Mouse (Mus musculus) midbrain, embryonic 16.5 days (tissue): Measurements from ENCODE around the gene Agtr1a. TPM values are rescaled to one million over a fixed set of nuclear protein-coding genes. Genes with fewer than 3 reads are reported as not detected.

ENCODE experiments used
- ATAC-seq: fragments of 200-750 bp; cut with Nextera tagmentation; 2 replicates; pipeline ENCODE4 v1.8.0; 2017; ENCODE audit warnings: moderate TSS enrichment
- H3K27ac ChIP-seq: fragments of 300-500 bp; sonication (generic); 2 replicates; pipeline ENCODE4 v1.5.1; 2014; ENCODE audit warnings: mild to moderate bottlenecking, low read length, mixed read lengths
- H3K27me3 ChIP-seq: fragments of 300-500 bp; sonication (generic); 2 replicates; pipeline ENCODE4 v1.6.1; 2014; ENCODE audit warnings: low read depth, low read length, mixed read lengths; ENCODE audit not compliant: control insufficient read depth, insufficient read depth
- H3K36me3 ChIP-seq: fragments of 300-500 bp; sonication (generic); 2 replicates; pipeline ENCODE4 v1.6.1; 2014; ENCODE audit warnings: mild to moderate bottlenecking, low read length, moderate library complexity, mixed read lengths; ENCODE audit not compliant: control insufficient read depth, insufficient read depth
- H3K4me1 ChIP-seq: fragments of 300-500 bp; sonication (generic); 2 replicates; pipeline ENCODE4 v1.6.1; 2014; ENCODE audit warnings: mild to moderate bottlenecking, low read length, mixed read lengths; ENCODE audit not compliant: control insufficient read depth, insufficient read depth
- H3K4me2 ChIP-seq: fragments of 300-500 bp; sonication (generic); 2 replicates; pipeline ENCODE4 v1.6.1; 2014; ENCODE audit warnings: mild to moderate bottlenecking, low read length, mixed read lengths
- H3K4me3 ChIP-seq: fragments of 300-500 bp; sonication (generic); 2 replicates; pipeline ENCODE4 v1.5.1; 2014; ENCODE audit warnings: low read depth, mild to moderate bottlenecking, low read length, moderate library complexity, mixed read lengths
- H3K9ac ChIP-seq: fragments of 300-500 bp; sonication (generic); 2 replicates; pipeline ENCODE4 v1.6.1; 2014; ENCODE audit warnings: low read depth, low read length, mixed read lengths
- H3K9me3 ChIP-seq: fragments of 300-500 bp; sonication (generic); replicated peaks from 2 replicates; pipeline ENCODE4 v1.6.1; 2014; ENCODE audit warnings: mild to moderate bottlenecking, low read length, mixed read lengths; ENCODE audit not compliant: control insufficient read depth, poor library complexity, severe bottlenecking
- WGBS: fragments of 180-500 bp; shearing (Covaris S2); extraction: QIAGEN DNeasy Blood & Tissue Kit; methylation state at CpG from one replicate; pipeline ENCODE4 v1.1.7; 2014; 5-methylcytosine and 5-hydroxymethylcytosine counted together
- polyA plus RNA-seq: library from polyadenylated mRNA; unstranded; fragments of >200 nt; fragmentation: Nextera tagmentation; extraction: Ambion mirVana; gene quantifications from 2 replicates; pipeline ENCODE4 v1.2.1, GENCODE M21; 2015

Agtr1a gene
- polyA plus RNA-seq, 1 experiment from 2014 or later: 0.69 TPM

DNA sequence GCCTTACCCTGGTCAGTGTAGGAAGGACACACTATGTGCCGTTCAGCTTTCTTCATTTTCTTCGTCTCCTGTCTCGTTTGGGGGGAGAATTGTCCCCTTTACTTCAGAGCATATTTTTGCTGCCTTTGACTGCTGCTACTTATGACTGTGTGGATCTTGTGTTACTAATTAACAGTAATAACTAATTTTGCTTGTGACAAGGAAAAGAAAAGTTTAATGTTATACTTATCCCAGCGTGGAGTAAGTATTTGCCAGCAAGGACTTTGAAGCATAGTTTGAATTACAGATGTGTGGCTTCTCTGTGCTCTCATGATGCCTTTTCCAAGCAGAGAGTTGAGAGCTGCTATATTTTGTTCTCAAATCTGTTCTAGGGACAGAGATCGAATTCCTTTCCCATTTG lies 2.3 kb downstream of the Agtr1a start:
- Histone ChIP-seq H3K27ac (no peak overlapping the region), H3K4me1 (peaks cover 7% of the 10 kb centered on the region; the same call in 1 of the 2 replicates), H3K9ac (no peak overlapping the region), H3K9me3 (no peaks in the 10 kb centered on the region), H3K4me2 (no peak overlapping the region), H3K36me3 (no peaks in the 10 kb centered on the region), H3K4me3 (no peak overlapping the region), H3K27me3 (peaks cover 2% of the 10 kb centered on the region; the same call in 1 of the 2 replicates)
- no peak for ATAC-seq
- WGBS: 88% methylated on average over 5 of the region's 5 CpGs

- Histone ChIP-seq H3K4me3 (no peak overlapping the region), H3K27ac (no peak overlapping the region), H3K36me3 (no peaks in the 10 kb centered on the region), H3K9me3 (no peaks in the 10 kb centered on the region), H3K9ac (no peak overlapping the region), H3K27me3 (peaks cover 2% of the 10 kb centered on the region; the same call in 1 of the 2 replicates), H3K4me1 (peaks cover 7% of the 10 kb centered on the region; the same call in 1 of the 2 replicates), H3K4me2 (no peak overlapping the region)
- ATAC-seq: no peak
- WGBS: 73% methylated on average over 8 of the region's 8 CpGs
Measured at GRCm38 (mm10) chr13:30339927-30340326, 3.7 kb downstream of the Agtr1a start.

- Histone ChIP-seq H3K4me2 (no peak overlapping the region), H3K4me3 (no peak overlapping the region)
- ATAC-seq: peak; percentile 80
Measured at GRCm38 (mm10) chr13:30341987-30342898, 6.0 kb downstream of the Agtr1a start.

DNA sequence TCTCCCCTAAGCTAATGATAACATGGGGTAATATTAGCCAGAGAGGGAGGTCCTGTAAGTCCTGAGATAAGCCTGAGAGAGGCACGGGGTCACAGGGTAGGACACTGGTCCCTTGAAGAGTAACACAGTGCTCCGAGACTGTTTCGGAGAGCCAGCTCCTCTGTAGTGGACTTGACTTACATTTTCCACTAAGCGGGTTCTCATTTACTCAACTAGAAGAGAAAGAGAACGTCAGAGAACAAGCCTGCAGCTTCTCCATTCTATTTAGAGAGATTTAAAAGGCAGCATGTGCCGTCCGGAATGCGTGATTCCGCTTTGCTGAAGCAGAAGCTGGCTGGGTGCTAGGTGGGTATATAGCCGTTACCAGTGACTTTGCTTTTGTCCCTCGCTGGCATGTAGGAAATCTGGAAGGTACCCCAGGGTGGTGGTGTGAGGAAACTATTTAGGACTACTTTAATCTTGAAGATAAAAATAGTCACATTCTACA lies 9.2 kb downstream of the Agtr1a start:
- Histone ChIP-seq H3K4me1 (no peaks in the 10 kb centered on the region), H3K27me3 (no peaks in the 10 kb centered on the region), H3K4me3 (no peak overlapping the region), H3K4me2 (no peak overlapping the region), H3K27ac (no peak overlapping the region), H3K9ac (no peak overlapping the region), H3K36me3 (no peaks in the 10 kb centered on the region), H3K9me3 (no peaks in the 10 kb centered on the region)
- 91% methylated on average over 11 of the region's 11 CpGs for WGBS
- ATAC-seq: no peak

More at GRCm38 (mm10) chr13:30341987-30342898, 6.0 kb downstream of the Agtr1a start:
- no peak overlapping the region for H3K27ac ChIP-seq
- H3K4me1 ChIP-seq: no peaks in the 10 kb centered on the region
- H3K9me3 ChIP-seq: no peaks in the 10 kb centered on the region
- no peak overlapping the region for H3K9ac ChIP-seq
- 64% methylated on average over 19 of the region's 19 CpGs for WGBS
- no peaks in the 10 kb centered on the region for H3K36me3 ChIP-seq
- peaks cover 2% of the 10 kb centered on the region; the same call in 1 of the 2 replicates for H3K27me3 ChIP-seq

GRCm38 (mm10) chr13:30346881-30347280 lies 10.6 kb downstream of the Agtr1a start:
- Histone ChIP-seq H3K4me1 (no peaks in the 10 kb centered on the region), H3K27me3 (no peaks in the 10 kb centered on the region; the same call in 1 of the 2 replicates), H3K9ac (no peak overlapping the region), H3K36me3 (no peaks in the 10 kb centered on the region), H3K27ac (no peak overlapping the region), H3K9me3 (no peaks in the 10 kb centered on the region), H3K4me3 (no peak overlapping the region), H3K4me2 (no peak overlapping the region)
- no peak for ATAC-seq
- 85% methylated on average over 4 of the region's 4 CpGs for WGBS

GRCm38 (mm10) chr13:30348306-30348705 lies 12.1 kb downstream of the Agtr1a start:
- ATAC-seq: no peak
- Histone ChIP-seq H3K36me3 (no peaks in the 10 kb centered on the region), H3K27me3 (no peaks in the 10 kb centered on the region; the same call in 1 of the 2 replicates), H3K9me3 (no peaks in the 10 kb centered on the region), H3K9ac (no peak overlapping the region), H3K4me3 (no peak overlapping the region), H3K27ac (no peak overlapping the region), H3K4me1 (no peaks in the 10 kb centered on the region), H3K4me2 (no peak overlapping the region)

DNA sequence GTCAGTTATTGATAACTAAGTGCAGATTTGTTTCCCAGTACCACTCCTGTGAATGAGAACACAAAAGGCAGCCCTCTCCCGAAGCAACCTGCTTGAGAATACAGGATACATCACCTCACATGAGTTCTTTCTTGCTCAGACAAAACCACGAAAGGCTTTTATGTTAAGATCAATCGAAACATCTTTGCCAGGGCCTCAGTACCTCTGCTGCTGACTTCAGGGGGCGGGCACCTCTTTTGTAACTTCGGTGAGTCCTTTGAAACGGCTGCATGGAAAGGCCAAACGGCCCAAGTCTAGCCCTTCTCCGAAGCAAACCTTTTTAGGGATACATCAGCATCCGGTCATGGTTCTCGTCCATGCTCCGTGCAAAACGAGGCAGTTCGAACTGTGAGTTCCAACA lies 15.7 kb downstream of the Agtr1a start:
- no peaks in the 10 kb centered on the region for H3K36me3 ChIP-seq
- H3K27me3 ChIP-seq: no peaks in the 10 kb centered on the region; the same call in 1 of the 2 replicates
- H3K9ac ChIP-seq: no peak overlapping the region
- H3K9me3 ChIP-seq: no peaks in the 10 kb centered on the region
- H3K4me1 ChIP-seq: no peaks in the 10 kb centered on the region
- no peak overlapping the region for H3K27ac ChIP-seq
- 35% methylated on average over 13 of the region's 13 CpGs for WGBS
- H3K4me2 ChIP-seq: no peak overlapping the region
- ATAC-seq: peak; percentile 71; the same call in 1 of the 2 replicates
- H3K4me3 ChIP-seq: no peak overlapping the region

- Histone ChIP-seq H3K4me3 (no peak overlapping the region), H3K27ac (no peak overlapping the region), H3K36me3 (no peaks in the 10 kb centered on the region), H3K4me1 (no peaks in the 10 kb centered on the region), H3K9ac (no peak overlapping the region), H3K9me3 (no peaks in the 10 kb centered on the region), H3K27me3 (no peaks in the 10 kb centered on the region; the same call in 1 of the 2 replicates), H3K4me2 (no peak overlapping the region)
- ATAC-seq: no peak
- 88% methylated on average over 6 of the region's 6 CpGs for WGBS
Measured at GRCm38 (mm10) chr13:30354991-30355580, 18.8 kb downstream of the Agtr1a start.

- Histone ChIP-seq H3K27me3 (no peaks in the 10 kb centered on the region; the same call in 1 of the 2 replicates), H3K9me3 (no peaks in the 10 kb centered on the region), H3K9ac (no peak overlapping the region), H3K27ac (no peak overlapping the region), H3K4me1 (no peaks in the 10 kb centered on the region), H3K36me3 (no peaks in the 10 kb centered on the region), H3K4me3 (no peak overlapping the region), H3K4me2 (no peak overlapping the region)
- ATAC-seq: no peak
- WGBS: 94% methylated on average over 2 of the region's 2 CpGs
Measured at GRCm38 (mm10) chr13:30355979-30356378, 19.7 kb downstream of the Agtr1a start.
